Mouse (Mus musculus) heart, embryonic 15.5 days (tissue): ENCODE results near the gene Dusp16. TPM values are rescaled to one million over a fixed set of nuclear protein-coding genes. Genes with fewer than 3 reads are reported as not detected.
A peak's percentile ranks its signal among the peaks of the same experiment; 100 is the strongest.

Experiments
- ATAC-seq: fragments of 200-750 bp; cut with Nextera tagmentation; replicated peaks from 2 replicates; pipeline ENCODE4 v1.8.0; 2017; ENCODE audit warnings: low read depth, moderate TSS enrichment; ENCODE audit not compliant: insufficient number of reproducible peaks, insufficient read depth, low FRiP score
- H3K27ac ChIP-seq: fragments of 300-500 bp; sonication (generic); 2 replicates; pipeline ENCODE4 v1.5.1; 2015; ENCODE audit warnings: mild to moderate bottlenecking, inconsistent platforms
- H3K27me3 ChIP-seq: fragments of 300-500 bp; sonication (generic); 2 replicates; pipeline ENCODE4 v1.6.1; 2015; ENCODE audit warnings: inconsistent platforms
- H3K36me3 ChIP-seq: fragments of 300-500 bp; sonication (generic); 2 replicates; pipeline ENCODE4 v1.6.1; 2015; ENCODE audit warnings: mild to moderate bottlenecking, inconsistent platforms
- H3K4me1 ChIP-seq: fragments of 300-500 bp; sonication (generic); replicated peaks from 2 replicates; pipeline ENCODE4 v1.6.1; 2015; ENCODE audit warnings: inconsistent platforms
- H3K4me2 ChIP-seq: fragments of 300-500 bp; sonication (generic); 2 replicates; pipeline ENCODE4 v1.6.1; 2015; ENCODE audit warnings: inconsistent platforms, mild to moderate bottlenecking, moderate library complexity
- H3K4me3 ChIP-seq: fragments of 300-500 bp; sonication (generic); 2 replicates; pipeline ENCODE4 v1.5.1; 2015; ENCODE audit warnings: mild to moderate bottlenecking, inconsistent platforms
- H3K9ac ChIP-seq: fragments of 300-500 bp; sonication (generic); 2 replicates; pipeline ENCODE4 v1.6.1; 2015; ENCODE audit warnings: mild to moderate bottlenecking, inconsistent platforms
- H3K9me3 ChIP-seq: fragments of 300-500 bp; sonication (generic); replicated peaks from 2 replicates; pipeline ENCODE4 v1.6.1; 2016; ENCODE audit warnings: inconsistent platforms
- WGBS: fragments of 180-500 bp; shearing (Covaris S2); methylation state at CpG from one replicate; pipeline ENCODE4 v1.1.7; 2015; ENCODE audit warnings: mixed read lengths; 5-methylcytosine and 5-hydroxymethylcytosine counted together
- polyA plus RNA-seq: library from polyadenylated mRNA; unstranded; fragments of >200 nt; fragmentation: Nextera tagmentation; extraction: Ambion mirVana; gene quantifications from 2 replicates; pipeline ENCODE4 v1.2.1, GENCODE M21; 2015

The Dusp16 gene
- polyA plus RNA-seq, 1 experiment from 2014 or later = 15.8 TPM

GRCm38 (mm10) chr6:134730978-134731377 lies 61.4 kb downstream of the Dusp16 start:
- Histone ChIP-seq H3K9ac (no peak overlapping the region), H3K27me3 (no peaks in the 10 kb centered on the region), H3K4me2 (no peak overlapping the region), H3K36me3 (peaks cover 4% of the 10 kb centered on the region; the same call in 1 of the 2 replicates), H3K9me3 (no peaks in the 10 kb centered on the region), H3K4me3 (no peak overlapping the region), H3K4me1 (peaks cover 12% of the 10 kb centered on the region), H3K27ac (no peak overlapping the region)
- 43% methylated on average over 3 of the region's 3 CpGs for WGBS
- ATAC-seq = no peak

GRCm38 (mm10) chr6:134725406-134725805 lies 67.0 kb downstream of the Dusp16 start:
- no peak overlapping the region for H3K4me3 ChIP-seq
- ATAC-seq = no peak
- H3K4me2 ChIP-seq = no peak overlapping the region
- H3K9me3 ChIP-seq = no peaks in the 10 kb centered on the region
- no peak overlapping the region for H3K9ac ChIP-seq
- no peak overlapping the region for H3K27ac ChIP-seq
- H3K4me1 ChIP-seq = peaks cover 4% of the 10 kb centered on the region
- no peaks in the 10 kb centered on the region for H3K27me3 ChIP-seq
- H3K36me3 ChIP-seq = peaks cover 20% of the 10 kb centered on the region

GRCm38 (mm10) chr6:134723833-134724553 lies 68.4 kb downstream of the Dusp16 start:
- H3K36me3 ChIP-seq = peaks cover 34% of the 10 kb centered on the region
- 0 out of 2 replicates have a peak, but pooled peaks cover 3% of the 10 kb centered on the region for H3K4me1 ChIP-seq
- no peak overlapping the region for H3K9ac ChIP-seq
- no peaks in the 10 kb centered on the region for H3K9me3 ChIP-seq
- H3K27ac ChIP-seq = no peak overlapping the region
- H3K4me2 ChIP-seq = no peak overlapping the region
- WGBS = 81% methylated on average over 9 of the region's 9 CpGs
- no peaks in the 10 kb centered on the region for H3K27me3 ChIP-seq
- H3K4me3 ChIP-seq = no peak overlapping the region
- ATAC-seq = no peak

GRCm38 (mm10) chr6:134723326-134723725 lies 69.1 kb downstream of the Dusp16 start:
- peaks cover 4% of the 10 kb centered on the region; the same call in 1 of the 2 replicates for H3K4me1 ChIP-seq
- H3K4me3 ChIP-seq = no peak overlapping the region
- peaks cover 39% of the 10 kb centered on the region for H3K36me3 ChIP-seq
- ATAC-seq = no peak
- no peak overlapping the region for H3K9ac ChIP-seq
- H3K4me2 ChIP-seq = no peak overlapping the region
- no peaks in the 10 kb centered on the region for H3K9me3 ChIP-seq
- WGBS = 97% methylated on average over 7 of the region's 7 CpGs
- no peaks in the 10 kb centered on the region for H3K27me3 ChIP-seq
- H3K27ac ChIP-seq = no peak overlapping the region

- H3K36me3 ChIP-seq = peaks cover 43% of the 10 kb centered on the region
- WGBS = 87% methylated on average over 8 of the region's 8 CpGs
These were observed 69.5 kb downstream of the Dusp16 start for GRCm38 (mm10) chr6:134722906-134723305.

GRCm38 (mm10) chr6:134721729-134722269 lies 70.6 kb downstream of the Dusp16 start:
- 84% methylated on average over 6 of the region's 6 CpGs for WGBS
- ATAC-seq = no peak

More at GRCm38 (mm10) chr6:134722906-134723305, 69.5 kb downstream of the Dusp16 start:
- Histone ChIP-seq H3K4me3 (no peak overlapping the region), H3K9me3 (no peaks in the 10 kb centered on the region), H3K4me2 (no peak overlapping the region), H3K4me1 (peaks cover 8% of the 10 kb centered on the region; the same call in 1 of the 2 replicates), H3K9ac (no peak overlapping the region), H3K27ac (no peak overlapping the region), H3K27me3 (no peaks in the 10 kb centered on the region)
- ATAC-seq = no peak

GRCm38 (mm10) chr6:134720150-134720549 lies 72.3 kb downstream of the Dusp16 start:
- Histone ChIP-seq H3K36me3 (peaks cover 44% of the 10 kb centered on the region), H3K9me3 (no peaks in the 10 kb centered on the region), H3K4me1 (peaks cover 17% of the 10 kb centered on the region), H3K27ac (no peak overlapping the region), H3K4me3 (no peak overlapping the region), H3K4me2 (no peak overlapping the region), H3K27me3 (no peaks in the 10 kb centered on the region), H3K9ac (no peak overlapping the region)
- WGBS = 75% methylated on average over 5 of the region's 5 CpGs
- no peak for ATAC-seq

More at GRCm38 (mm10) chr6:134721729-134722269, 70.6 kb downstream of the Dusp16 start:
- H3K27me3 ChIP-seq = no peaks in the 10 kb centered on the region
- peaks cover 51% of the 10 kb centered on the region for H3K36me3 ChIP-seq
- H3K4me1 ChIP-seq = peaks cover 9% of the 10 kb centered on the region; the same call in 1 of the 2 replicates
- H3K9me3 ChIP-seq = no peaks in the 10 kb centered on the region
- H3K4me2 ChIP-seq = no peak overlapping the region
- H3K9ac ChIP-seq = no peak overlapping the region
- H3K4me3 ChIP-seq = no peak overlapping the region
- H3K27ac ChIP-seq = no peak overlapping the region

- Histone ChIP-seq H3K9me3 (no peaks in the 10 kb centered on the region), H3K4me1 (peaks cover 17% of the 10 kb centered on the region), H3K4me2 (no peak overlapping the region), H3K36me3 (peaks cover 39% of the 10 kb centered on the region), H3K27me3 (no peaks in the 10 kb centered on the region), H3K27ac (no peak overlapping the region), H3K4me3 (no peak overlapping the region), H3K9ac (no peak overlapping the region)
- no peak for ATAC-seq
- WGBS = 86% methylated on average over 5 of the region's 5 CpGs
These were observed 73.3 kb downstream of the Dusp16 start for GRCm38 (mm10) chr6:134719156-134719555.

- peaks cover 39% of the 10 kb centered on the region for H3K36me3 ChIP-seq
- no peaks in the 10 kb centered on the region for H3K27me3 ChIP-seq
- no peaks in the 10 kb centered on the region for H3K9me3 ChIP-seq
- no peak for ATAC-seq
- no peak overlapping the region for H3K27ac ChIP-seq
- no peak overlapping the region for H3K4me3 ChIP-seq
- 87% methylated on average over 11 of the region's 11 CpGs for WGBS
- H3K9ac ChIP-seq = no peak overlapping the region
- peaks cover 17% of the 10 kb centered on the region for H3K4me1 ChIP-seq
- H3K4me2 ChIP-seq = no peak overlapping the region
These were observed 73.8 kb downstream of the Dusp16 start for GRCm38 (mm10) chr6:134718668-134719065.

- H3K9me3 ChIP-seq = no peaks in the 10 kb centered on the region
- 78% methylated on average over 20 of the region's 20 CpGs for WGBS
- no peak overlapping the region for H3K4me3 ChIP-seq
- H3K9ac ChIP-seq = no peak overlapping the region
- H3K4me1 ChIP-seq = peaks cover 17% of the 10 kb centered on the region
- no peaks in the 10 kb centered on the region for H3K27me3 ChIP-seq
- peaks cover 36% of the 10 kb centered on the region for H3K36me3 ChIP-seq
- no peak overlapping the region for H3K27ac ChIP-seq
- ATAC-seq = no peak; the same call in 1 of the 2 replicates
- H3K4me2 ChIP-seq = no peak overlapping the region
These were observed 74.3 kb downstream of the Dusp16 start for GRCm38 (mm10) chr6:134717886-134718667.

GRCm38 (mm10) chr6:134716168-134716587 lies 76.2 kb downstream of the Dusp16 start:
- Histone ChIP-seq H3K27ac (0 out of 2 replicates have a peak overlapping the region, but pooled peaks have one; percentile 21), H3K4me2 (no peak overlapping the region), H3K4me3 (no peak overlapping the region), H3K27me3 (no peaks in the 10 kb centered on the region), H3K36me3 (peaks cover 32% of the 10 kb centered on the region), H3K9ac (no peak overlapping the region), H3K4me1 (peaks cover 14% of the 10 kb centered on the region), H3K9me3 (no peaks in the 10 kb centered on the region)
- peak; percentile 70 for ATAC-seq
- WGBS = 18% methylated on average over 6 of the region's 6 CpGs
